Mouse (Mus musculus): ENCODE results near the gene Tead2.
"Not testable (repeated sequence)": the region's sequence is repeated elsewhere in the genome, so short reads cannot be mapped to it uniquely, and the experiment has no call there.

The Tead2 gene

DNA sequence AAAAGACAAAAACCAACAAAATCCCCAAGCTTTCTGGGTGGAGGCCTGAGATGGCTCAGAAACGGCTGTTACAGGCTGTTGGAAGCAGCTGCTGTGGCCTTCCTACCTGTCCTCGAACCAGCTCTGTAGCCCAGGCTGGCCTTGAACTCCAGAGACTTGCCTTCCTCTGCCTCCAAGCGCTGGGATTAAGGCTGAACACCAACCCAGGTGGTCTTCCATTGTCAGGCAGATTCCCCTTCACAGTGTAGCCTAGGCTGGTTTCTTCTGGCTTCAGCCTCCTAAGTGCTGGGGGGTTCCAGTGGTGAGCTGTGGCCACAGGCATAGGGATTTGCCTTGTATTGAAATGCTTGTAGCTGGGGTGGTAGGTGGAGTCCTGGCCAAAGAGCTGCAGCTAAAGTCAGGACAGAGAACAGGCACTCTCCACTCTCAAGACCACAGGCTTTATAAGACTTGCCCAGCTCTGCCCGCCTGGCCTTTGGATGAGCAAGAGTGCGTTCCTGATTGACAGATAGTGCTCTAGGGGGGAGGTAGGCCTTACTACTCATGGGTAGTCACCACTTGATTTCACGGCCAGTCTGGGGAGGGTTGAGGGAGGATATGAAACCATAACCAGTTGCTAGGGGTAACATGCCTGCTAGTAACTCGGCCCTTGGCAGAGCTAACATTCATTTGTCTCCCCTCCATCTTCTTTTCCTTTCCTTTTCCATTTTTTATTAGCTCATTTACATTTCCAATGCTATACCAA, 14.1 kb downstream of the Tead2 start:
- DNase-seq, result no peak

DNA sequence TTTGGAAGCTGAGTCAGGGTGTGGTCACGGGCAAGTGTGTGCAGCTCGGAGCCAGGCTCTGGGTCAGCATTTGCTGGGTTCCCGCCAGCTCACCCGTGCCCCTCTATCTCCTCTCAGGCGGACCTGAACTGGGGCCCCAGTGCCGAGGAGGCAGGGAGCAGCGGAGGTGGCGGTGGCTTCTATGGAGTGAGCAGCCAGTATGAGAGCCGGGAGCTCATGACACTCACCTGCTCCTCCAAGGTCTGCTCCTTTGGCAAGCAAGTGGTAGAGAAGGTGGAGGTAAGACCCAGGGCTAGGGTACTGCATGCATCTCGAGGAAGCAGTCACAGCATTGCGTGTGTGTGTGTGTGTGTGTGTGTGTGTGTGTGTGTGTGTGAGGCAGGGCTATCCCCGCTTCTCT, 15.6 kb downstream of the Tead2 start:
- no peak for DNase-seq

DNA sequence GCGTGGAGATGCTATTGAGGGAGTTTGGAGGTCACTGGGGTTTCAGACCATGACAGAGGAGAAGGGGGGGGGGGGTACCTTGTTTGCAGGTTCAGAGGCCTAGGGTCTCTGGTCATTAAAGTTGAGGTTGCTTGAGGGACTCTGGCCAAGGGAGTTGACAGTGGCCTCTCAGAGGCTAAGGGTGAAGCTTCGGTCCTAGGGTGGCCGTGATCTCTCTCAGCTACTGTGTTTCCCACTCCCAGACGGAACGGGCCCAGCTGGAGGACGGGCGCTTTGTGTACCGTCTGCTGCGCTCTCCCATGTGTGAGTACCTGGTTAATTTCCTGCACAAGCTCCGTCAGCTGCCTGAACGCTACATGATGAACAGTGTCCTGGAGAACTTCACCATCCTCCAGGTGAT, 16.4 kb downstream of the Tead2 start:
- no peak for DNase-seq

DNA sequence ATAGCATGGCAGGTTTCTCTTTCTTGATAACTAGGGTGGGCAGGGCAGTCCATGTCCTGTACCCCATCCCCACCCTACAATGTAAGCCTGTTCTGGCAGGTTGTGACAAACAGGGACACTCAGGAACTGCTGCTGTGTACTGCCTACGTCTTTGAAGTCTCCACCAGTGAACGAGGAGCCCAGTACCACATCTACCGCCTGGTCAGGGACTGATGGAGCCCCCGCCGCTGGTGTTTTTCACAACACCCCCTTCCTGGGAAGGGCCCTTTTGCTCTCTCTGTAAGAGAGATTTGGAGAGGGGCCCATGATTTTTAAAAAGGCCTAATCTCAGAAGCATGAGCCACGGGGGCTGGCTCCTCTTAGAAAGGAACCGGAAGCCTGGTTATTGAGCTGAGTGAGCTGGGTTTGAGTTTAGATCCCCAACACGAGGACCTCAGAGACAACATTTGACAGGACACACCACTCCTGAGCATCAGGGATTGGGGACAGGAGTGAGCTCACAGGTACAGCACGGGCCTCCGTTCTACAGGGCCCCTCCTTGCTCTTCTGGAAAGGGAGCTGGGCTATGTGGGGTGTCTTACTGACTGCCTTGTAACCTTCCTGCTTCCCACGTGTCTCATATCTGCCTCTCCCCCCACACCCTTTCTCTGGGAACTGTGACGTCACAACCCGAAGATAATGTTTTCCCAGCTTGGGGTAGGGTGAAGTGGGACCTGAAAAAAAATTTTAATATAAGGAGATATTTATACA, 17.3 kb downstream of the Tead2 start:
- DNase-seq, result no peak

DNA sequence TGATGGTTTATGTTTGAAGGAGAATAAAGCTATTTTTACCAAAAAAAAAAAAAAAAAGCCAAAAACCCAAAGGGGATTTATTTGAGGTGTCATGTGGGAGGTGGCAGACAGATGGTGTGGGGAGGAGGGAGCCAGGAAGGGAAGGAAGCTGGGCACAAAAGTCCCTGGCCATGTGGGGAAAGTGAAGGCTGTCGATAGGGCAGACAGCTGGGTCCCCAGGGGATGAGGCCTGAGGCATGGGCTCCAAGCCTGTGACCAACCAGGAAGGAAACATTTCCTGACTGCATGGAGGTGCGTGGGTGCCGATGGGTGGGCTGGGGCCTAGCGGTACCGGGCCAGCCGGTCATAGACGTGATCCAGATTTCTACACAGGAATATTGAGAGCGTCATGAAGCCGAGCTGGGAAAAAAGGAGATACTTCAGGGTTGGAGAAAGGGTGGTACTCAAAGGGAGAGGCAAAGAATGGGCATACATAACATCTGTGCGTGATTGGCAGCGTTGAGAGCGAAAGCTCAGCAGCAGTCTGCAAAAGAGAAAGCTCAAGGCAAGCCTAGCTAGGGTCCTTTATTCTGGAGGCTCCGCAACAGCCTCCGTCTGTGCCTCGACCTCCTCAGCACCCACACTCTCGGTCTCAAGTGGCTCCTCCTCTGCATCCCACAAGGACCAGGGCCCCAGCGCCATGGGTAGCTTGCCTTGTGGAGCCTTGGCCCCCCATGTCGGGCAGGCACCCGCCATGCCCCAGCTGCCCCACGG, 18.2 kb downstream of the Tead2 start:
- DNase-seq, result peak; percentile 58

DNA sequence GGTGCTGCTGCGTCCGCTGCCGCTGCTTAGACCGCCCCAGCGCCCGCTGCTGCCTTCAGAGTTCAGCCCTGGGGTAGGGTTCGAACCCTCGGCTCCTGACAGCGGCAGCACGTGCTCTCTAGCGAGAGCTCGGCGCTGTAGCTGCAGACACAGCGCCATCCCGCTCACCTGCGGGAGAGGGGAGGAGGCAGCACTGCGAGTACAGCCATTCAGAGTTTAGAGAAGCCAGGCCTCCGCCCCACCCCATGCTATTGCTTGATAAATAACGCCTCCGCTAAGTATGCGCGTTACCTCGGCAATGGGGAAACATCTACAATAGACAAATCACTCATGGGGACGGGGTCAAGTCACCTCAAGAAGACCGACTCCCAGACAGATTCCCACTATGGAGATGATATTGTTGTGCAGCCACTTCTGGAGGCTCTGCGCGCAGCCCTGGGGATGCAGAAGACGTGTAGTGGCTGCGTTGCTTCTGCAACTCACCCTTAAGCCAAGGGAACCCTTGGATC, 18.8 kb downstream of the Tead2 start:
- DNase-seq, result peak; percentile 61

DNA sequence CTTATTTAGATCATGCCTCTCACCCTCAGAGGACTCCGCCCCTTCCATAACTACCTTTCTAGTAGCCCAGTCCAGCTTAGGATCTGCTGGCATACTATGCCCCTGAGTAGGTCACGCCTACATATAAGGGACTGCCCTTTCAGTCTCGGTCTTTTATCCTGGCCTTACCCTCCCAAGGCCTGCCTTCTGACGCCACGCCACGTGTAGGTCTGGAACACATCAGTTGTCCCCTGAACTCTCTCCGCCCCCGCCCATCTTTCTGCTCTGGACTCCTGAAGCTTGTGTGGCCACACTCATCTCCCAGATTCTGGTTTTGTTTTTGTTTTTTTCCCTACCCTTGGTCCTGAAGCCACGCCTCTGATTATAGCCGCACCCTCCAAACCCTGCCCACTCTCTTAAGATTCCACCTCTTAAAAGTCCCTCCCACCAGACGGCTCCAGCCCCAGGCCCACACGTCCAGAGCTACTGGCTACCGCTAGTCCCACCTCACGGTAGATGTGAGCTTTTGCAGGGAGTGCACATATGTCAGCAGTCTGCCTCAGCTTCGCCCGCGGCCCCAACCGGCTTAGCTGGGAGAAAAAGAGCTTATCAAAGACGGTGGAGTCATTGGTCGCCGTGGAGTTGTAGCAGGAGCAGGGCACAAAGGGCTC, 19.5 kb downstream of the Tead2 start:
- peak; percentile 83 for DNase-seq

DNA sequence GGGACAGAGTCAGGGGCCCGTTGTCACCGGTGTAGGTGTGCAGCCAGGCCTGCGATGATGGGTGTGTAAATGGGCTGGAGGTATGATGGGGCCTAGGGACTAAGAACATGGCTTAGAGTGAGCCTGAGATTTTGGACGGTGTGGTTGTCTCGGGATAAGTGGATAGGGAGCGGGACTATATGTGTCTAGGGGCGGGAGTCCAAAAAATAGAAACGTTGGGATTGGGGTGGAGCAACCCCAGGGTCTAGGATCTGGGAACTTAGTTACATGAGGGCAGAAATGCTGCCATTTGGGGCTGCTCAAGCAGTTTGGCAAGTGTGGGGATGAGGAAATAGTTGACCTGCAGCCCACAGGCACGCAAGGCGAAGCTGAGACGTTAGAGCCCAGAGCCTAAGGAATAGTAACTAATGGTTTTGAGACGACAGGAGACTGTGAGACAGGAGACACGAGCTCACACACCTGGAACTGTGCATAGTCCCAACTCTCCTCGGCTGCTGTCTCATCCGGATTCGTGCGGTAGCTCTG, 20.2 kb downstream of the Tead2 start:
- no peak for DNase-seq

DNA sequence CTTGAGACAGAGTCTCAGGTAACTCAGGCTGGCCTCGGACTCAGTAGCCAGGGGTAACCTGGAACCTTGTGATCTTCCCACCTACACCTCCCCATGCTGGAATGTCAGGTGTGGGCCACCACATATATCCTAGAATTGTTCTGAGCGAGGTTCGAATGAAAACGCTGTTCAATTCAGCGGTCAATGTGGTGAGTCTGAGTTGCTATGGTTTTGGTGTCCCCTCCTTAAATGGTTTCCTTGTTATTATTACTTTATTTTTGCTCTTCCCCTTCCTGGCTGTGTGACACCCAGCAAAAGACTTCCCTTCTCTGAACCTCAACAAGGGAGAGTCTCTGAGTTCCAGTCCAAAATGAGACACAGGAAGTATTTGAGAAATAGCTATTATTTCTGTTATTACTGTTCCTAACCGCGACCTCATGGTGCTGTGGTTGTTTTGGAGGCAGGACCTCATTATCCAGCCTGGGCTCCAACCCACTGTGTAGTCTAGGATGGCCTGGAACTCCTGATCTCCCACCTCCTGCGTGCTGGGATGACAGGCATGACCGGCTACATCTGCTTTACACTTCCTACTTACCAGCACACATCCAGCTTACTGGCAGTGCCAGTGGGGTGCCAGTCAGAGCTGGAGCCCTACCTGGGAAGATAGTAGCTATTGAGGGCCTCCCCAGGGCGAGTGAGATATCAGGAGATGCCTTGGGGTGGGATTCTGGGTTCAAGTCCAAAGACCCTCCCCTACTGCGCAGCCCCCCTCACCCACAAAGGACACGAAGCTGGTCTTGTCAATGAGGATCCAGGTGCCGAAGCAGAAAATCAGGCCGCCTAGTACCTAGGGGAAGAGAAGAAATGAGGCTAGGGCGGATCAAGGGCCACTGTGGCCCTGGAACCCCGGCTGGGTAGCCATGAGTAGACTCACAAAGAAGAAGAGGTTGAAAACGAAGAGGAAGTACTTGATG, 22.5 kb downstream of the Tead2 start:
- DNase-seq, result no peak

DNA sequence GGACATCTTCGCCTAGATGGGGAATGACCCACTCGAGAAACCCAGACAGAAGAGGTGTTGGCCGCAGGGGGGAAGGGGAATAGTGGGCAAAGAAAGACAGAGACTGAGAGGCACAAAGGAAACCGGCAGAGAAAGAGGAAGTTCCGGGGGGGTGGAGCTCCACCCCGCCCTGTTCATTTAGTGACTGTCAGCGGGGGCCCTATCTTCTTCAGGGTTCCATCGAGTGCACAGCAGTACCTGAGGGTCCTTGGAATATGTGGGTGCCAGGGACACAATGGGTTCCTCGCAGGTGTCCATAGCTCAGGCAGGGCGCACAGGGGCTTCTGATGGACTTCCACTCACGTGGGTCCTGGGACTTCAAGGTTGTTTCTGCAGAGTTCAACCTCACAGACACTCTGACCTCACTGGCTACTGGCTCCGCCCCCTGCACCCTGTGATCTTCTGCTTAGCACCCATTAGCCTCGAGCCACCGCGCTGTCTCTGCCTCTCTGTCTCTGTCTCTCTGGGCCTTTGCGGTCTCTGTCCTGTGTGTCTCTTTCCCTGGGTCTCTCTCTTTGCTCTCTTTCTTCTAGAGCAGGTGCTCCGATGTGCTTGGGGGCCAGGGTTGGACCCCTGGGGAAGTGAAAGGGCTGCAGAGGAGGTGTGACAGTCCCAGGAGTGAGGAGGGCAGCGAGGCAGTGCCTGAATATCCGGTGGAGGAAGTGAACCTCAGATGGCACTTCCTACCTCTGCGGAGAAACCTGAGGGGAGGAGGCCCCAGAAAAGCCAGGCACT, 23.4 kb downstream of the Tead2 start, which contains the start of gene Cd37:
Gene Cd37 (minus strand): TSS at position 393 of the 774 bp plus-strand sequence.
- DNase-seq, result no peak

DNA sequence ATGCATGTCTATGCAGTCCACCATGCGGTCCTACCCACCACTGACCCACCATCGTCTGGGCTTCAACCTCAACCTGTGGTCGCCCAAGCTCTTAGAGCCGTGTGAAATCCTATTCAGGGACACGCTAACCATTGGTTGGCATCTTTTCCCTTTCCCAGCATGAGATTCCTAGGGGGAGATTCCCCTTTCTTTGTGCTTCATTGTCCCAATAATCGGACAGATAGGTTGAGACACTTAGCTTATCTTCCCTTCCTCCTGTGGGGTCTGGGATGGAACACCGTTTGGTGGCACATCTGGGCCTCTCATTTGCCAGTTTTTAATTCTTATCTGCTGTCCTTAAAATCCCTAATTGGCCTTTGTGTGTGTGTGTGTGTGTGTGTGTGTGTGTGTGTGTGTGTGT, 24.6 kb downstream of the Tead2 start:
- DNase-seq, result no peak

DNA sequence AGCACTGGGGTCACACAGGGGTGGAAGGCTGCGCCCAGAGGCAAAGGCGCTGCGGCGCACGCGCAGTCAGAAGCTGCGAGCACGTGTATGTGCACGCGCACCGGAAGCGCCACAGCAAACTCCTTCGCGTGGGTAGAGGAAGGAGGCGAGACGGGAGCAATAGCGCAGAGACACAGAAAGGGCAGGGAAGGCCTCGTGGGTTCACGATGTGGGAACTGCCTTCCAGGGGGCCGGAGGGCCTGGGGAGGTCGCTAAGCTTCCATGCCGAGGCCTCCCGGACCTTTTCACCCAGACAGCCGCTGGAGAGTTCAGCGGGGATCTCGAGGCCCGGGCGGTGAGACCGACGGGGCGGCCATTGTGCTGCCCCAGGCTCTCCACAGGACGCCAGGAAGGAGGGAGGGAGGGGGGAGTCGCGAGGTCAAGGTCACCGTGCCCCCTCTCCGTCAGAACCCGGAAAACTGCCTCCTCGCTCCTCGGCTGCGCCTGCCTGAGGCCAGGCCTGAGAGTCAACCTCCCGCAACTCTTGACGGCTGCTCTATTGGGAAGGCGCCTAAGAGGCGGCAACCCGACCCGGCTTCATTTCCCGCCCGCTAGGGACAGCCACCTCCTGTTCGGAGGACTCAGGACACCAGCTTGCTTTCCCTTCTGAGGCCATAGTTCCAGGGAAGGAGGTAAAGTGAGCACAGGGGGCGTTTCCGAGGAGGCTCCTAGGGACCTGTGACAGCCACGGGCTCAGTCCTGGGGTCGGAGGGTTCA, 25.3 kb downstream of the Tead2 start, which contains the start of gene Slc6a16:
Gene Slc6a16 (plus strand): TSS at position 453 of the 756 bp plus-strand sequence.
- peak; percentile 73 for DNase-seq

DNA sequence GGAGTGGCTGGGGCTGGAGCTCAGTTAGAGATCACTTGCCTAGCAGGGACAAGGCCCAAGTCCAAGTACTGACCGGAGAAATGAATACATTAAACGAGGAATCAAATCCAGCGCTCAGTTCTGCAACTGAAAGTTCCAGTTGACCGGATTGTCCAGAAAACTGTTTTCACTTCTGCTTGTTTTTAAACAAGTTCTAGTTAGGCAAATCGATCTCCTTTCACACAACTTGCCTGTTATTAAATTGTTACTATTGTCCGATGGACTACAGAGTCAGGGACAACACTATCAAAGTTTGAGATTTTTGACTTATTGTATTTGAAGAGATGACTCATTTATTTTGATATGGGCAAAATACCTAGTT, 25.8 kb downstream of the Tead2 start:
- no peak for DNase-seq

DNA sequence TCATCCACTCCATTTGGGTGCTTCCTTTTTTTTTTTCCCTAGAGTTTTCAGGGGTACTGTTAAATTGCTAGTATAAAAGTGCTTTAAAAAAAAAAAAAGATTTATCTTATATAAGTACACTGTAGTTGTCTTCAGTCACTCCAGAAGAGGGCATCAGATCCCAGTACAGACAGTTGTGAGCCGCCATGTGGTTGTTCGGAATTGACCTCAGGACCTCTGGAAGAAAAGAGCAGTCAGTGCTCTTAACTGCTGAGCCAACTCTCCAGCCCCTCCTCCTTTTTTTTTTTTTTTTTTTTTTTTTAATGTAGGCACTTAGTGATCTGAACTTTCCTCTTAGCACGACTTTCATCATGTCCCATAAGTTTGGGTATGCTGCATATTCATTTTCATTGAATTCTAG, 32.1 kb downstream of the Tead2 start:
- DNase-seq, result no peak

DNA sequence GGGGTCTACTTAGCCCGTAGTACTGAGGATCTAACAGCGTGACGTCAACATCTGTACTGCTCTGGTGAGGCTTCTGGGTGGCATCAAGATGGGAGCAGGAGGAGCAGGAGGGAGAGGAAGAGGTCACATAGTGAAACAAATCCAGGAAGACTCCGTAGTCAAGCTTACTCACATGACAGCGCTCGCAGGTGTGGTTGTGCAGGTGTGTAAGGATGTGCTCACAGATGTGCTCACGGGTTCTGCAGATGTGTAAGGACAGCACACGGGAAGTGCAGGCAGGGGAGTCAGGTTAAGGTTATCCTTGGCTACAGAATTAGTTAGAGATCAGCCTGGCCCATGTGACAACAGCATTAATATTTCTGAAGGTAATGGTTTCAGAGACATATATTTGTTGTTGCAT, 38.3 kb downstream of the Tead2 start:
- DNase-seq, result no peak

DNA sequence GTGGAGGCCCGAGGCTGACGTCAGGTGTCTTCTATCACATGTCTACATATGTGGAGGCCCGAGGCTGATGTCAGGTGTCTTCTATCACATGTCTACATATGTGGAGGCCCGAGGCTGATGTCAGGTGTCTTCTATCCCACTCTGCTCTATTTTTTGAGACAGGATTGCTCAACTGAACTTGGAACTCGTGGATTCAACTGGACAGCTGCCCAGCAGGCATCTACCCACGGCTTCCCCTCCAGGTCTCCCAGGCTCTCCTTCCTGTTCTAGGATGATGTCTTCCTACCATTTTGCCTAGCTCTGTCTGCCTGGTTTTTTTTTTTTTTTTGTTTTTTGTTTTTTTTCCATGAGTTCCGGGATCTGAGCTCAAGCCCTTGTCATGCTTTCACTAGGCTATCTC, 40.3 kb downstream of the Tead2 start:
- DNase-seq, result not testable (repeated sequence)

DNA sequence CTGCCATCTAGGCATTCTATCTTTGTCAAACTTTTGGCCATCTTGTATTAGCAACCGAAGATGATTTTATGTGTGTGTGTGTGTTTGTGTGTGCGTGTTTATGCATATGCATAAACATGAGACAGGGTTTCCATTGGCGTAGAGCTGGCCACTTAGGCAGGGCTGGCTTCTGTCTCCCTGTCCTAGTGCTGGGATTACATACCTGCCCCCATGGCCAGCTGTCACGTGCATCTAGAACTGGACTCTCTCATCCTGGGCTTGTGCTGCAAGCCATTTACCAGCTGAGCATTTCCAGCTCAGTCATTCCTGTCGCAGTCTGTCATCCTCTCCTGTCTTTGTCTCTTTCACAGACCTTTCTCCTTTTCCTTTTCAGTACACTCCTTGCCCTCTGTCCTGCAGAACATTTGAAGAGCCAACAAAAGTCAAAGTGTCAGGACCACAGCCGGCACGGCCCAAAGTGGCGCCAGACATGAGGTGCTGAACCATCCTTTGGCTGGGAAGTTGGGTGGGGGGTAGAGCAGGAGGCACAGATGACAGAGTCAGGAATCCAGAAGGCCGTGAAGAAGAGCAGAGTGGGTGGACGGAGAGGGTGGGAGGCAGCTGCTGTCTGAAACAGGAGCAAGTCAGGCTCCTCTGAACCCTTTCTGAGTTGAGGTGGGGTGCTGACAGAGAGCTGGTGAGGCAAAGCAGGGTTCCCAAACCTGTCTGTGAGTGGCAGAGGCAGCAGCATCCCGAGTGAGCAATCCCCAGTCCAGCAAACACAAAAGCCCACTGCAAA, 41.7 kb downstream of the Tead2 start:
- no peak for DNase-seq

DNA sequence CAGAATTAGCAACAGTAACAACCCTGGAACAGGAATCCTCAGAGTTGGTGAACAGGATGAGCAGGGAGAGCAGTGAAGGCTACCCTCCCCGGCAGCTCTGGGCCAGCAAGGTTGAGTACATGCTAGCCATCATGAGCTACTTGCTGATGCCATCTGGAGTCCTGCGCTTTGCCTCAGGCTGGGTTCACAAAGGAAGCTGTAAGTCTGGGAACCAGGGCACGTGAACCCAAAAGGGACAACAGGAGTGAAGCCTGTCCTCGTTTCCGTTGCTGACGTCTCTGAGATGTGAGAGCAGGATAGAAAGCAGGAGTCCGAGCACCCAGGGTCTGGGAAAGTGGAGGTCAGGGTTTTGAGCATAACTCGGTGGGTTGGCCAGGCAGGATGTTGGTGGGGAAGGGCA, 43.7 kb downstream of the Tead2 start:
- no peak for DNase-seq

DNA sequence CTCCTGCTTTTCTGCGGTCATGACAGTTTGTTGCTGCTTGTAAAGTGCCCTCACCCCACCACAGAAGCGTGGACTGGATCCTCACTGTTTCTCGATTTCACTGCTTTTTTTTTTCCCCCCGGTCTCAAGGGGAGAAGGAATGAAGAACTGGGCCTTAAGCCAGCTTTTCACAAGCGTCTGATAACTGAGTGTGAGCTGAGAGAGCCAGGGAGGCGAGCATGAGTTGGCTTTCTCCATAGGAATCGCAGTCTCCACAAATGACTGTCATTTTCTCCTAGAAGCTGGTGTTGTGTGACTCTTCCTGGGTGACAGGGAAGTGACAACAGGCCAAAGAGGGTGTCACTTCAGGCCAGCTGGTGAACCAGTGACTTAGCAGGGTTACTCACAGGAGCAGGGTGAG, 46.7 kb downstream of the Tead2 start:
- no peak for DNase-seq
